Mouse (Mus musculus) forebrain, embryonic 13.5 days (tissue): ENCODE measurements around the gene Sf3b3. TPM values are rescaled to one million over a fixed set of nuclear protein-coding genes. Genes with fewer than 3 reads are reported as not detected.

Experiments used
- polyA plus RNA-seq: library from polyadenylated mRNA; unstranded; fragments of >200 nt; fragmentation: Nextera tagmentation; extraction: Ambion mirVana; gene quantifications from 2 replicates; pipeline ENCODE4 v1.2.1, GENCODE M21; 2015

Gene Sf3b3
- polyA plus RNA-seq, 1 experiment from 2014 or later, result 136 TPM

Other genes starting within 250 kb of the Sf3b3 start
- 20.3 and 24.4 TPM in 2 replicates for gene Vac14, start 228.2 kb downstream of the Sf3b3 start, polyA plus RNA-seq
- gene Mtss1l, start 125.3 kb downstream of the Sf3b3 start, polyA plus RNA-seq, result 11.1 and 11.5 TPM in 2 replicates
- gene Il34, start 40.9 kb downstream of the Sf3b3 start, polyA plus RNA-seq, result 1.2 and 1.3 TPM in 2 replicates
- 61.4 and 62.1 TPM in 2 replicates for gene Cog4, start 187 bp downstream of the Sf3b3 start, polyA plus RNA-seq
- gene Fuk, start 55.7 kb upstream of the Sf3b3 start, polyA plus RNA-seq, result 8.8 and 10.3 TPM in 2 replicates
- gene St3gal2, start 73.1 kb upstream of the Sf3b3 start, polyA plus RNA-seq, result 17.1 and 18.1 TPM in 2 replicates
- 14.0 and 14.7 TPM in 2 replicates for gene Ddx19a, start 151.0 kb upstream of the Sf3b3 start, polyA plus RNA-seq
- 8.4 and 9.9 TPM in 2 replicates for gene Ddx19b, start 185.0 kb upstream of the Sf3b3 start, polyA plus RNA-seq
- gene Aars, start 186.4 kb upstream of the Sf3b3 start, polyA plus RNA-seq, result 62.6 and 69.7 TPM in 2 replicates
- not detected in 2 replicates for gene Exosc6, start 209.6 kb upstream of the Sf3b3 start, polyA plus RNA-seq
- 0.15 and 0.22 TPM in 2 replicates for gene Clec18a, start 245.6 kb upstream of the Sf3b3 start, polyA plus RNA-seq
- gene Pdpr, start 247.8 kb upstream of the Sf3b3 start, polyA plus RNA-seq, result 11.5 and 13.4 TPM in 2 replicates